Mouse (Mus musculus) thymus, adult 2 months (tissue): ENCODE data around the gene Cacna2d3.

Source experiments
- CTCF ChIP-seq: fragments of 200-500 bp; IDR thresholded peaks from 2 replicates; pipeline ENCODE4 v1.5.1; 2012; ENCODE audit warnings: mild to moderate bottlenecking, control low read depth, low read length, moderate library complexity, borderline replicate concordance; ENCODE audit not compliant: control insufficient read depth, poor library complexity, insufficient read depth; ENCODE audit errors: extremely low read depth
- POLR2A ChIP-seq: fragments of 200-500 bp; IDR thresholded peaks from 2 replicates; pipeline ENCODE4 v1.6.1; 2012; ENCODE audit warnings: mild to moderate bottlenecking, low read length, control low read depth, moderate library complexity; ENCODE audit not compliant: control insufficient read depth, poor library complexity, insufficient read depth; ENCODE audit errors: extremely low read depth

DNA sequence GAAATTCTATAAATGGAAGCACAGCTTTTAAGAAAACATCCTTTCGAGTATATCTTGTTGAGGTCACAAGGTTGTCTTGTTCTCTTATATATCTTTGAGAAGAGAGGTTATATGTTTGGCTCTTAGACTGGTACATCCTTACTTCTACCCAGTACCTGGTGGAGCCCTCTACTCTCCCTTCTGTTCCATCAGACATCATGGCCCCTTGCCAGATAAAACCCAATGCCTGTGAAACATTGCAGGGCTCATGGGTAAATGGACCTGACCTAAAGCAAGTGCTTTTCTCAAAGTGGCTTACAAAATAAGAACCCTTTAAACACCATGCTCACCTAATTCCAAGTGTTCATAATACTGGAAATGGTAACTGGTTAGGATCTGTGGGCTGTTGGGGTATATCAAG lies 660.2 kb downstream of the Cacna2d3 start:
- TF ChIP-seq CTCF (no peak), POLR2A (no peak)
